Mouse (Mus musculus): ENCODE measurements around the gene Car6. TPM values are rescaled to one million over a fixed set of nuclear protein-coding genes. Genes with fewer than 3 reads are reported as not detected.

The Car6 gene
- total and polyA plus RNA-seq, 2 experiments from 2014 or later, result not detected

- Histone ChIP-seq H3K36me3 (ENCODE audit: insufficient read depth, low read length) (peaks cover 38% of the 10 kb centered on the region), H3K4me1 (ENCODE audit: insufficient read depth, low read length) (peaks cover 18% of the 10 kb centered on the region), H3K27me3 (ENCODE audit: insufficient read depth, low read length) (no peaks in the 10 kb centered on the region), H3K4me3 (ENCODE audit: low read length) (no peak overlapping the region), H3K4me2 (ENCODE audit: low read depth, low read length) (no peak overlapping the region), H3K9ac (replicated peaks; ENCODE audit: low read length) (no peak overlapping the region), H3K9me3 (ENCODE audit: low read length) (no peaks in the 10 kb centered on the region), H3K27ac (no peak overlapping the region)
- WGBS, result 79% methylated on average over 1 of the region's 1 CpGs
- DNase-seq (ENCODE audit: low spot score) (no peak), ATAC-seq (no peak)
- TF ChIP-seq CTCF (IDR thresholded peaks at IDR 0.05; ENCODE audit: low read depth), result no peak
These were observed 39.3 kb upstream of the Car6 start for GRCm38 (mm10) chr4:150240381-150240886.

GRCm38 (mm10) chr4:150239951-150240368 is 38.8 kb upstream of the Car6 start:
- Histone ChIP-seq H3K4me3 (ENCODE audit: low read length) (no peak overlapping the region), H3K4me2 (ENCODE audit: low read depth, low read length) (peak overlapping the region; percentile 94), H3K36me3 (ENCODE audit: insufficient read depth, low read length) (peaks cover 35% of the 10 kb centered on the region), H3K27ac (no peak overlapping the region), H3K27me3 (ENCODE audit: insufficient read depth, low read length) (no peaks in the 10 kb centered on the region), H3K4me1 (ENCODE audit: insufficient read depth, low read length) (peaks cover 18% of the 10 kb centered on the region), H3K9ac (replicated peaks; ENCODE audit: low read length) (no peak overlapping the region), H3K9me3 (ENCODE audit: low read length) (no peaks in the 10 kb centered on the region)
- no peak for ATAC-seq
- DNase-seq (ENCODE audit: low spot score), result peak; percentile 97
- TF ChIP-seq CTCF (IDR thresholded peaks at IDR 0.05; ENCODE audit: low read depth), result peak; percentile 100
- WGBS, result 11% methylated on average over 6 of the region's 6 CpGs

GRCm38 (mm10) chr4:150239503-150239902 is 38.4 kb upstream of the Car6 start:
- no peaks in the 10 kb centered on the region for H3K27me3 ChIP-seq (ENCODE audit: insufficient read depth, low read length)
- H3K9ac ChIP-seq (replicated peaks; ENCODE audit: low read length), result no peak overlapping the region
- 36% methylated on average over 6 of the region's 6 CpGs for WGBS
- no peaks in the 10 kb centered on the region for H3K9me3 ChIP-seq (ENCODE audit: low read length)
- peaks cover 30% of the 10 kb centered on the region for H3K36me3 ChIP-seq (ENCODE audit: insufficient read depth, low read length)
- no peak for DNase-seq (ENCODE audit: low spot score)
- H3K4me2 ChIP-seq (ENCODE audit: low read depth, low read length), result peak overlapping the region; percentile 94
- H3K4me3 ChIP-seq (ENCODE audit: low read length), result peak overlapping the region; percentile 1; the same call in 1 of the 2 replicates
- ATAC-seq, result no peak
- peaks cover 20% of the 10 kb centered on the region for H3K4me1 ChIP-seq (ENCODE audit: insufficient read depth, low read length)
- TF ChIP-seq CTCF (IDR thresholded peaks at IDR 0.05; ENCODE audit: low read depth), result no peak
- H3K27ac ChIP-seq, result no peak overlapping the region

GRCm38 (mm10) chr4:150239087-150239480 is 38.0 kb upstream of the Car6 start:
- H3K9ac ChIP-seq (replicated peaks; ENCODE audit: low read length), result no peak overlapping the region
- peak overlapping the region; percentile 94 for H3K4me2 ChIP-seq (ENCODE audit: low read depth, low read length)
- peaks cover 27% of the 10 kb centered on the region for H3K36me3 ChIP-seq (ENCODE audit: insufficient read depth, low read length)
- ATAC-seq (no peak), DNase-seq (ENCODE audit: low spot score) (no peak)
- peak overlapping the region; percentile 84; the same call in 1 of the 2 replicates for H3K4me3 ChIP-seq (ENCODE audit: low read length)
- no peak overlapping the region for H3K27ac ChIP-seq
- WGBS, result 35% methylated on average over 5 of the region's 5 CpGs
- TF ChIP-seq CTCF (IDR thresholded peaks at IDR 0.05; ENCODE audit: low read depth), result no peak
- H3K4me1 ChIP-seq (ENCODE audit: insufficient read depth, low read length), result peaks cover 23% of the 10 kb centered on the region
- H3K27me3 ChIP-seq (ENCODE audit: insufficient read depth, low read length), result no peaks in the 10 kb centered on the region
- H3K9me3 ChIP-seq (ENCODE audit: low read length), result no peaks in the 10 kb centered on the region

- H3K27ac ChIP-seq, result peak overlapping the region; percentile 96; the same call in 1 of the 2 replicates
- TF ChIP-seq CTCF (IDR thresholded peaks at IDR 0.05; ENCODE audit: low read depth), result no peak
- H3K4me2 ChIP-seq (ENCODE audit: low read depth, low read length), result peak overlapping the region; percentile 94
- H3K9me3 ChIP-seq (ENCODE audit: low read length), result no peaks in the 10 kb centered on the region
- peak overlapping the region; percentile 72 for H3K9ac ChIP-seq (replicated peaks; ENCODE audit: low read length)
- WGBS, result 6% methylated on average over 3 of the region's 3 CpGs
- DNase-seq (ENCODE audit: low spot score) (no peak), ATAC-seq (no peak)
- H3K4me3 ChIP-seq (ENCODE audit: low read length), result peak overlapping the region; percentile 84
- H3K27me3 ChIP-seq (ENCODE audit: insufficient read depth, low read length), result no peaks in the 10 kb centered on the region
- H3K4me1 ChIP-seq (ENCODE audit: insufficient read depth, low read length), result peaks cover 23% of the 10 kb centered on the region
- peaks cover 22% of the 10 kb centered on the region for H3K36me3 ChIP-seq (ENCODE audit: insufficient read depth, low read length)
These were observed 37.4 kb upstream of the Car6 start for GRCm38 (mm10) chr4:150238433-150239086.

- H3K9ac ChIP-seq (replicated peaks; ENCODE audit: low read length), result peak overlapping the region; percentile 72
- no peak for ATAC-seq
- H3K4me1 ChIP-seq (ENCODE audit: insufficient read depth, low read length), result peaks cover 23% of the 10 kb centered on the region
- H3K9me3 ChIP-seq (ENCODE audit: low read length), result no peaks in the 10 kb centered on the region
- H3K27me3 ChIP-seq (ENCODE audit: insufficient read depth, low read length), result no peaks in the 10 kb centered on the region
- H3K4me3 ChIP-seq (ENCODE audit: low read length), result peak overlapping the region; percentile 84
- H3K27ac ChIP-seq, result peak overlapping the region; percentile 96
- no peak for TF ChIP-seq CTCF (IDR thresholded peaks at IDR 0.05; ENCODE audit: low read depth)
- H3K36me3 ChIP-seq (ENCODE audit: insufficient read depth, low read length), result peaks cover 19% of the 10 kb centered on the region
- 0% methylated on average over 21 of the region's 21 CpGs for WGBS
- peak overlapping the region; percentile 94 for H3K4me2 ChIP-seq (ENCODE audit: low read depth, low read length)
- DNase-seq (ENCODE audit: low spot score), result peak; percentile 20
These were observed 36.7 kb upstream of the Car6 start for GRCm38 (mm10) chr4:150237636-150238361.

Data from hindbrain, postnatal 0 days (tissue).